Comparison of ENCODE assay signal across 14 mouse cellular contexts in the genomic region with DNA sequence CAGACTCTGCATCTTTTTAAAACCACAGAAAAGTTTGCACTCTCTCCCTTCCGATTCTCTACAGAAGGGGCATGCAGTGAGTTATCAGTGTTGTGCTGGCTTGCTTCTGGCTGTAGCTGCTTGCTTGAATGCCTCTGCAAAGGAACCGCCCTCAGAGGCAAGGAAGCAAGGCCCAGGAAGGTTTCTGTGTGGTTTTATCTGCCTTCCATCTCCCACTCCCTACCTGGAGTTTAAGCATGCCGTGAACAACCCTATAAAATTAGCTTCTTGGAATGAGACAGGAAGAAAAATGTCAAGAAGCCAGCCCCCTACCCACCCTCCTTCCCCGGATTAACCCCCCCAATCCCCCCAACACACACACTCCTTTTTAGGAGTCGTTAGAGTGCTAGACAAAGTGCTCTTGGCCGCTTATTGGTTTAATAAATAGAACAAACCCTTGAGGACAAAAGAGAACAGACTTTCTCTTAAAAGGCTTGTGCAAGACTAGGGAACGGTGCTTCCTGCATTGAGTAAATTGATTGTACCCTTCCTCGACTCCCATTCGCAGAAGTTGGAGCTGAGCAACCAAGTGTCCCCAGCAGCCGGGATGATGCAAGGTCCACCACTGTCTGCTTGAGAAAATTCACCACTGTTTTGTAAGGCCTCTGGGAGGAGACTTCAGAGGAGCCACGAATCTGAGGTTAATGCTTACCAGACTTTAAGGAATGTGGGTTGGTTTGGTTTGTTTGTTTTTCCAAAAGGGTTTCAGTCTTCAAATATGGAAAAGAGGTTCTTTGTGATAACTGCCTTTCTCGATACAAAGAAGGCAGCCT. TPM values are rescaled to one million over a fixed set of nuclear protein-coding genes. Genes with fewer than 3 reads are reported as not detected.
A peak's percentile ranks its signal among the peaks of the same experiment; 100 is the strongest.
DNase-seq lines count a peak whose midpoint lies in the region; ATAC-seq lines count a peak whose summit lies in the region.
"Had no signal": no experiment of that assay in that cellular context is flagged by ENCODE, and none has a peak within 500 bp of the region (broad histone marks: within the 10 kb centered on the region; RNA-seq: fewer than 3 reads in every experiment).

No protein-coding gene starts in this region.

- peaks cover 11% of the 10 kb centered on the region; the same call in 1 of the 2 replicates for H3K4me1 ChIP-seq in intestine, embryonic 15.5 days (replicated peaks)
- H3K4me1 ChIP-seq in intestine, embryonic 16.5 days (ENCODE audit: control insufficient read depth, insufficient read depth, low read length): no peaks in the 10 kb centered on the region; the same call in 1 of the 2 replicates
- H3K4me1 ChIP-seq in hindbrain, embryonic 12.5 days: peaks cover 28% of the 10 kb centered on the region

- intact Hi-C loops in left cerebral cortex, postnatal 25 days (cut with DNase I): no loop called here

- ATAC-seq in intestine, embryonic 15.5 days: peak; percentile 47; the same call in 1 of the 2 replicates
- ATAC-seq in intestine, embryonic 16.5 days: no peak
- ATAC-seq in hindbrain, embryonic 12.5 days (ENCODE audit: low FRiP score): no peak
- peak; percentile 96 for ATAC-seq in megakaryocyte progenitor cell, adult 5-6 weeks (replicated peaks; ENCODE audit: poor library complexity)
- ATAC-seq: activated CD4-positive, CD25-positive, alpha-beta regulatory T cell, adult 4 months; forebrain, embryonic 15.5 days had no signal

- H3K9ac ChIP-seq in intestine, embryonic 15.5 days: no peak overlapping the region
- H3K9ac ChIP-seq in intestine, embryonic 16.5 days (ENCODE audit: low read depth, low read length): no peak overlapping the region
- no peak overlapping the region for H3K9ac ChIP-seq in hindbrain, embryonic 12.5 days
- H3K9ac ChIP-seq: forebrain, embryonic 15.5 days; liver, embryonic 14.5 days had no signal

- H3K4me2 ChIP-seq in intestine, embryonic 15.5 days (replicated peaks): no peak overlapping the region
- no peak overlapping the region for H3K4me2 ChIP-seq in intestine, embryonic 16.5 days (ENCODE audit: low read depth, low read length)
- H3K4me2 ChIP-seq in hindbrain, embryonic 12.5 days (replicated peaks): peak overlapping the region; percentile 41; the same call in 1 of the 2 replicates
- H3K4me2 ChIP-seq: forebrain, embryonic 15.5 days had no signal

- peak; percentile 3 for DNase-seq in R1 (ENCODE audit: low read depth, low spot score)
- no peak for DNase-seq in gastrocnemius, postnatal 10 days
- DNase-seq in left cerebral cortex, postnatal 25 days (ENCODE audit: low spot score in 2 of 2): no peak
- no peak for DNase-seq in right cerebral cortex, adult 18-20 months
- DNase-seq: layer of hippocampus, postnatal 36 days had no signal

- 22% methylated on average over 12 of the region's 12 CpGs for WGBS in intestine, embryonic 15.5 days
- WGBS in intestine, embryonic 16.5 days: 21% methylated on average over 12 of the region's 12 CpGs
- 18% methylated on average over 12 of the region's 12 CpGs for WGBS in hindbrain, embryonic 12.5 days

- no peak overlapping the region for H3K4me3 ChIP-seq in intestine, embryonic 15.5 days (replicated peaks)
- no peak overlapping the region for H3K4me3 ChIP-seq in intestine, embryonic 16.5 days (ENCODE audit: low read length)
- no peak overlapping the region for H3K4me3 ChIP-seq in hindbrain, embryonic 12.5 days
- H3K4me3 ChIP-seq: forebrain, embryonic 15.5 days had no signal

- H3K27ac ChIP-seq in intestine, embryonic 15.5 days: no peak overlapping the region
- no peak overlapping the region for H3K27ac ChIP-seq in intestine, embryonic 16.5 days (ENCODE audit: low read length)
- peak overlapping the region; percentile 69 for H3K27ac ChIP-seq in hindbrain, embryonic 12.5 days
- H3K27ac ChIP-seq: forebrain, embryonic 15.5 days; liver, embryonic 14.5 days had no signal

- H3K36me3 ChIP-seq in intestine, embryonic 15.5 days: no peaks in the 10 kb centered on the region
- H3K36me3 ChIP-seq in intestine, embryonic 16.5 days (ENCODE audit: control insufficient read depth, insufficient read depth, low read length): no peaks in the 10 kb centered on the region
- H3K36me3 ChIP-seq in hindbrain, embryonic 12.5 days: no peaks in the 10 kb centered on the region
- H3K36me3 ChIP-seq: forebrain, embryonic 15.5 days had no signal

- H3K27me3 ChIP-seq in intestine, embryonic 15.5 days (replicated peaks): no peaks in the 10 kb centered on the region
- no peaks in the 10 kb centered on the region for H3K27me3 ChIP-seq in intestine, embryonic 16.5 days (replicated peaks; ENCODE audit: control insufficient read depth, insufficient read depth, low read length)
- no peaks in the 10 kb centered on the region for H3K27me3 ChIP-seq in hindbrain, embryonic 12.5 days
- H3K27me3 ChIP-seq: CH12.LX had no signal

- no peaks in the 10 kb centered on the region for H3K9me3 ChIP-seq in intestine, embryonic 15.5 days
- H3K9me3 ChIP-seq in intestine, embryonic 16.5 days (ENCODE audit: control insufficient read depth, low read length): no peaks in the 10 kb centered on the region
- H3K9me3 ChIP-seq in hindbrain, embryonic 12.5 days (replicated peaks): no peaks in the 10 kb centered on the region
- H3K9me3 ChIP-seq: forebrain, embryonic 15.5 days had no signal

RNA-seq across cellular contexts. Expression of a gene that starts 47.8 kb away (rescaled TPM):
- not detected in 2 replicates for polyA plus RNA-seq in intestine, embryonic 15.5 days (2015; fragmentation: Nextera tagmentation; extraction: Ambion mirVana)
- not detected in 2 replicates for polyA plus RNA-seq in intestine, embryonic 16.5 days (2015; fragmentation: Nextera tagmentation; extraction: Ambion mirVana)
- 5.5 and 7.5 TPM in 2 replicates for polyA plus RNA-seq in hindbrain, embryonic 12.5 days (2016; fragmentation: Nextera tagmentation; extraction: Ambion mirVana)
- total RNA-seq in megakaryocyte progenitor cell, adult 5-6 weeks (2015): not detected in 2 replicates
- total RNA-seq in megakaryocyte progenitor cell, adult 5-6 weeks (2017): not detected in 2 replicates
- not detected for total RNA-seq in gastrocnemius, postnatal 10 days (2021)
- not detected for total RNA-seq in left cerebral cortex, postnatal 25 days (2021)
- total RNA-seq: CH12.LX; layer of hippocampus, postnatal 36 days had no signal
- polyA plus RNA-seq: activated CD4-positive, CD25-positive, alpha-beta regulatory T cell, adult 4 months; heart, postnatal 0 days; liver, embryonic 14.5 days had no signal

Comparison
In these comparisons a context has a peak if more than half of its experiments do, and no peak if none do; other contexts are left out.
1. ATAC-seq: peak in intestine, embryonic 15.5 days (single experiment) and megakaryocyte progenitor cell, adult 5-6 weeks (single experiment); none in intestine, embryonic 16.5 days (single experiment) and hindbrain, embryonic 12.5 days (single experiment).